Mouse (Mus musculus) left cerebral cortex, adult 2 months (tissue): ENCODE results near the gene Calr4. TPM values are rescaled to one million over a fixed set of nuclear protein-coding genes. Genes with fewer than 3 reads are reported as not detected.
A peak's percentile ranks its signal among the peaks of the same experiment; 100 is the strongest.

Experiments used
- DNase-seq, 2 experiments: peaks; one replicate each; pipeline ENCODE4 v3.0.0; 2021 to 2022; ENCODE audit warnings: low spot score in 2 of 2, mixed read lengths in 1 of 2; ENCODE audit errors: extremely low spot score in 1 of 2
- H3K27ac ChIP-seq: fragments of 200-600 bp; 2 replicates; pipeline ENCODE4 v1.8.1; 2022
- H3K4me3 ChIP-seq: fragments of 200-600 bp; 2 replicates; pipeline ENCODE4 v1.8.1; 2022
- CTCF ChIP-seq: fragments of 200-600 bp; IDR thresholded peaks from 2 replicates; pipeline ENCODE4 v1.8.1; 2022; ENCODE audit warnings: antibody characterized with exemption, mild to moderate bottlenecking, moderate library complexity
- intact Hi-C: fragments of 180-260 bp; cut with DNase I; formaldehyde crosslinking; loops from one replicate; pipeline ENCODE4 v1.15.1; 2025
- total RNA-seq, 2 experiments: library from RNA; stranded (reverse); gene quantifications; 2 replicates each; pipeline ENCODE4 v1.2.3; 2021

Calr4 gene
- total RNA-seq, 2 experiments from 2014 or later, result 0.25 to 0.56 TPM

GRCm38 (mm10) chr4:109238428-109239268, 4.4 kb downstream of the Calr4 start:
- Histone ChIP-seq H3K27ac (no peak overlapping the region), H3K4me3 (no peak overlapping the region)
- no peak for TF ChIP-seq CTCF
- DNase-seq, result peak; percentile 29 to 35
- intact Hi-C loops, result no loop called here

GRCm38 (mm10) chr4:109241221-109241620, 6.9 kb downstream of the Calr4 start:
- TF ChIP-seq CTCF, result no peak
- no peak overlapping the region for H3K4me3 ChIP-seq
- DNase-seq, result no peak
- intact Hi-C loops, result no loop called here
- H3K27ac ChIP-seq, result no peak overlapping the region

GRCm38 (mm10) chr4:109241934-109242333, 7.6 kb downstream of the Calr4 start:
- no peak overlapping the region for H3K4me3 ChIP-seq
- TF ChIP-seq CTCF, result no peak
- intact Hi-C loops, result no loop called here
- H3K27ac ChIP-seq, result no peak overlapping the region
- DNase-seq, result no peak

- no peak for TF ChIP-seq CTCF
- no peak overlapping the region for H3K4me3 ChIP-seq
- no peak for DNase-seq
- intact Hi-C loops, result no loop called here
- no peak overlapping the region for H3K27ac ChIP-seq
These were observed 10.2 kb downstream of the Calr4 start for GRCm38 (mm10) chr4:109244506-109244905.

- intact Hi-C loops, result no loop called here
- TF ChIP-seq CTCF, result no peak
- no peak overlapping the region for H3K27ac ChIP-seq
- DNase-seq, result no peak
- H3K4me3 ChIP-seq, result no peak overlapping the region
These were observed 10.8 kb downstream of the Calr4 start for GRCm38 (mm10) chr4:109245016-109245620.

GRCm38 (mm10) chr4:109251605-109252004, 17.3 kb downstream of the Calr4 start:
- Histone ChIP-seq H3K27ac (no peak overlapping the region), H3K4me3 (no peak overlapping the region)
- no peak for DNase-seq
- peak; percentile 47 for TF ChIP-seq CTCF
- intact Hi-C loops, result no loop called here

- DNase-seq, result no peak
- intact Hi-C loops, result no loop called here
- H3K4me3 ChIP-seq, result no peak overlapping the region
- H3K27ac ChIP-seq, result no peak overlapping the region
- TF ChIP-seq CTCF, result no peak
These were observed 17.9 kb downstream of the Calr4 start for GRCm38 (mm10) chr4:109252199-109252598.

GRCm38 (mm10) chr4:109253664-109254151, 19.4 kb downstream of the Calr4 start:
- Histone ChIP-seq H3K4me3 (no peak overlapping the region), H3K27ac (no peak overlapping the region)
- TF ChIP-seq CTCF, result no peak
- intact Hi-C loops, result no loop called here
- no peak for DNase-seq

GRCm38 (mm10) chr4:109254511-109254910, 20.2 kb downstream of the Calr4 start:
- H3K4me3 ChIP-seq, result no peak overlapping the region
- intact Hi-C loops, result no loop called here
- DNase-seq, result no peak
- no peak overlapping the region for H3K27ac ChIP-seq
- no peak for TF ChIP-seq CTCF

GRCm38 (mm10) chr4:109255321-109255720, 21.0 kb downstream of the Calr4 start:
- no peak for DNase-seq
- no peak overlapping the region for H3K4me3 ChIP-seq
- no peak overlapping the region for H3K27ac ChIP-seq
- intact Hi-C loops, result no loop called here
- no peak; the same call in 1 of the 2 replicates for TF ChIP-seq CTCF

- no peak overlapping the region for H3K27ac ChIP-seq
- TF ChIP-seq CTCF, result no peak
- no peak overlapping the region for H3K4me3 ChIP-seq
- no peak for DNase-seq
- intact Hi-C loops, result no loop called here
These were observed 21.6 kb downstream of the Calr4 start for GRCm38 (mm10) chr4:109255727-109256417.

- no peak for DNase-seq
- TF ChIP-seq CTCF, result no peak
- Histone ChIP-seq H3K27ac (no peak overlapping the region), H3K4me3 (no peak overlapping the region)
- intact Hi-C loops, result no loop called here
These were observed 22.5 kb downstream of the Calr4 start for GRCm38 (mm10) chr4:109256791-109257190.
